Mouse (Mus musculus) macrophage (primary cell): ENCODE data around the gene Rpl32. TPM values are rescaled to one million over a fixed set of nuclear protein-coding genes. Genes with fewer than 3 reads are reported as not detected.

Experiments used
- H3K27ac ChIP-seq: fragments of 350-480 bp; formaldehyde crosslinking; 2 replicates; pipeline ENCODE4 v1.9.0; 2021
- H3K36me3 ChIP-seq: fragments of 350-480 bp; formaldehyde crosslinking; 2 replicates; pipeline ENCODE4 v1.9.0; 2021; ENCODE audit errors: inconsistent target
- H3K4me3 ChIP-seq: fragments of 350-480 bp; formaldehyde crosslinking; 2 replicates; pipeline ENCODE4 v1.9.0; 2021; ENCODE audit errors: inconsistent target
- H3K79me2 ChIP-seq: fragments of 350-480 bp; formaldehyde crosslinking; 2 replicates; pipeline ENCODE4 v1.9.0; 2021; ENCODE audit errors: inconsistent target
- WGBS: methylation state at CpG from one replicate; pipeline ENCODE4 v1.1.7; 2026; ENCODE audit warnings: inconsistent platforms; ENCODE audit not compliant: missing documents; 5-methylcytosine and 5-hydroxymethylcytosine counted together
- polyA plus RNA-seq: library from polyadenylated mRNA; stranded (reverse); fragments of 250-400 nt; gene quantifications from 3 replicates; pipeline ENCODE4 v1.2.4, GENCODE M21; 2018; ENCODE audit warnings: inconsistent platforms

The Rpl32 gene
- polyA plus RNA-seq, 1 experiment from 2014 or later: 1,117 TPM

DNA sequence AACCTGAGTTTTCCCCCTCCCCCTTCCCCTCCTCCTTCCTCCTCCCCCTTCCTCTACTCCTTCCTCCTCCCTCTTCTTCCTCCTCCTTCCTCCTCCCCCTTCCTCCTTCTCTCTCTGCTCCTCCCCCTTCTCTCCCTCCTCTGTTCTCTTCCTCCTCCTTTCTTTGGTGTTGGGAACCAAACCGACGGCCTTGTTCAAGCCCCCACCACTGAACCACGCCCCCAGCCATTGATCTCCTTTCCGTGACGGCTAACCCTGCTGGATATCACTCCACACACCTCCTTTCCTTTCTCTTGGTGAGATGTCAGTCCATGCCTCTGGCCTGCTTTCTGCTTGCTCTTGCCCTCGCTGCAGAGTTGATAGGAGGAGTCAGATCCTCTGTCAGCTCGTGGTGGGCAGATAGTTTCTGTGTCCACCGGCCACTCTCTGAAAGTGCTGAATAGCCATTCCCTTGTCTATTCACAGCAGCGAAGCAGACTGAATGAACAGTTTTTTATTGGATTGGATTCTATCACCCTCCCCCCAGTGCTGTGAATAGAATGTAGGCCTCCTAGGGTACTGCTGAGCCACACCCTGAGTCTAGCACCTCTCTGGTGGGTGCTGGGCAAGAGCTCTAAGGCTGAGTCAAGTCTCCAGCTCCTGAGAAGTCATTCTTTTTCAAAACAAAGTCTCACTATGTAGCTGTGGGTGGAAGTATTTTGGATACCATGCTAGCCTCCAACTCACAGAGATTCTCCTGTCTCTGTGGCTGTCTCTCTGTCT, 46.4 kb downstream of the Rpl32 start, which contains the start of gene Tmem40:
TSS of gene Tmem40 (minus strand) at position 416 of the 762 bp plus-strand sequence.
- Histone ChIP-seq H3K79me2 (no peaks in the 10 kb centered on the region), H3K4me3 (no peak within 1 kb of the TSS), H3K36me3 (no peaks in the 10 kb centered on the region), H3K27ac (peak within 1 kb of the TSS; percentile 58)
- 20% methylated on average over 9 of the region's 9 CpGs for WGBS

DNA sequence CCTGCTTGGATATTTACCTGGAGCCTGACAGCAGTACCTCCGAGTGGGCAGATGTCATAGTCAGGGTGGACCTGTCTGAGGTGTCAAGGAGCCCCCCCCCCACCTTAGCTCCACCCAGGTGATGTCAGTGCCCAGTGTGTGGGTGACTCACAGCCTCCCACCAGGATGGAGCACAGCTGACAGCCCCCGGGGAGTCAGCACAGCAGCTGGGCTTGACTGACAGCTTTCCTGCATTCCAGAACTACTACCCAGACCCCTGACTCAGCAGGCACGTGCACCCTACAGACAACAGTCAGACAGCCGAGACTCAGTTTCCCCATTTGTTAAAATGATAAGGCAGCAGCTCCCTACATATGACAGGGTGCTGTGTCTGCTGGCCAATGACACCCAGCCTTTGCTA, 47.6 kb downstream of the Rpl32 start:
- 49% methylated on average over 4 of the region's 4 CpGs for WGBS
- Histone ChIP-seq H3K36me3 (no peaks in the 10 kb centered on the region), H3K27ac (no peak overlapping the region), H3K4me3 (no peak overlapping the region), H3K79me2 (no peaks in the 10 kb centered on the region)

DNA sequence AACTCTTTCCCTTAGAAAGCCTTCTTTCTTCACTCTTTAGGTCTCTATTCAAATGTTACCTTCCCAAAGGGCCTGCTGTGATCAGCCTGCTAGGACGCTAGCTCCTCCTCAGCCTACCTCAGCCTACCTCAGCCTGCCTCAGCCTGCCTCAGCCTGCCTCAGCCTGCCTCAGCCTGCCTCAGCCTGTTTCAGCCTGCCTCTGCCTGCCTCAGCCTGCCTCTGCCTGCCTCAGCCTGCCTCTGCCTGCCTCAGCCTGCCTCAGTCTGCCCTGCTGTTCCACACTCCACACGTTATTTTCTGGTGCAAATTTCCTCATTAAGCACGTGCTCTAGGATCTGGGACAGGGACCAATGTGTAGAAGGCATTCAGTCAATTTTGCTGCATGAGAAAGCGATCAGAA, 48.4 kb downstream of the Rpl32 start:
- Histone ChIP-seq H3K79me2 (no peaks in the 10 kb centered on the region), H3K36me3 (no peaks in the 10 kb centered on the region), H3K27ac (peak overlapping the region; percentile 12; the same call in 1 of the 2 replicates), H3K4me3 (no peak overlapping the region)
- 96% methylated on average over 4 of the region's 4 CpGs for WGBS

DNA sequence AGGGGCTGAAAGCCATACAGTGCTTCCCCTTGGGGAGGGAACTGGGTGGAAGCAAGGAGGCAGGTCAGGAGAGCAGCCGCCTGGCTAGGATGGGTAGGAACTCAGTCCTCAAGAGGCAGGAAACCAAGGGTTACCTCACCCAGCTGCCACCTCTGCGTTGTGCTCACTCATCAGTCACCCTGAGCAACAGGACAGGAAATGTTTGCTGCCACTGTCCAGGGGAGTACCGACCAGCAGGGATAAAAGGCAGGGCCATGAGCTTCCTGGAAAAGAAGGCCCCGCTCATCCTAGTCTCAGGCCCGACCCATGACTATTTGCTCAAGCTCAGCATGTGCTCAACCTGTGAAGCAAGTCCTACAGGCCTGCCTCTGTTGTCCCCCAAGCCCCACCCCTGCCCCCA, 49.1 kb downstream of the Rpl32 start:
- Histone ChIP-seq H3K27ac (peak overlapping the region; percentile 12; the same call in 1 of the 2 replicates), H3K36me3 (no peaks in the 10 kb centered on the region), H3K4me3 (no peak overlapping the region), H3K79me2 (no peaks in the 10 kb centered on the region)
- 21% methylated on average over 5 of the region's 5 CpGs for WGBS

DNA sequence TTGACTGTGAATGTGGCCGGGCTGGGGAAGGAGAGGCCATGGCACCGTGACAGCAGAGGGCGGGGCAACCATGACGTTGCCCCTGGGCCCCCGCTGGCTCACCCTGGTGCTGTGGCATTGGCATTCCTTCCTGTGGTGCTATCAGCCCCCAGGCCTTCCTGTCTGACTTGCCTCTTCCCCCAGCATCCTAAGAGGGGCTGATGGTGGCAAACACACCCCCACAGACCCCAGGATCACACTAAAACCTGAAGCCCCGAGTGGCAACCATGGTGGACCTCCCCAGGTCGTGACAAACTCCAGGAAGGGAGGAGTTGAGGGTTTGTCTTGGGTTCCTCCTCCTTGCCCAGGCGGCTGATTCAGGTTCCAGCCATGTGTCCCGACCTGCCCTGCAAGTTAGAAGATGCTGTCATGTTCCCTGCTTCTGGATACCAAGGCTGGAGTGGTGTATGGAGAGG, 49.5 kb downstream of the Rpl32 start:
- no peaks in the 10 kb centered on the region for H3K79me2 ChIP-seq
- H3K4me3 ChIP-seq: no peak overlapping the region
- peak overlapping the region; percentile 12; the same call in 1 of the 2 replicates for H3K27ac ChIP-seq
- WGBS: 20% methylated on average over 8 of the region's 9 CpGs
- H3K36me3 ChIP-seq: no peaks in the 10 kb centered on the region

DNA sequence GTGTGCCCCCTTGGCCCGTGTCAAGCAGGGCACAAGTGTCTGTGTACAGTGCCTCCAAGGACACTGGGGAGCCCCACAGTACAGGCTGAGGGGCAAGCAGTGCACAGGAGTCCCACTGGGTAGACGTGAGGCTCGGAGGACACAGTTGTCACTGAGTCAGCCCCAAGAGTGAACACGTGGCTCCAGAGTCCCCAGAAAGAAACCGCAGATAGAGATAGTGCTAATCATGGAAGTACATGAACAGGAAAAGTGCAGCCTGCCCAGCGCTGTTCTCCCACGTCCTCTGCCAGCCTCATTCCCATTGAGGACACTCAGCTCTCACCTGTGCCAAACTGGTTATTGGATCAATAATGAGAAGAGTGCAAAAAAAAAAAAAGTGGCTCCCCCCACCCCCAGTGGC, 53.0 kb downstream of the Rpl32 start:
- no peaks in the 10 kb centered on the region for H3K79me2 ChIP-seq
- WGBS: 93% methylated on average over 5 of the region's 7 CpGs

More for the DNA sequence above, 53.0 kb downstream of the Rpl32 start:
- H3K4me3 ChIP-seq: no peak overlapping the region
- H3K36me3 ChIP-seq: no peaks in the 10 kb centered on the region
- H3K27ac ChIP-seq: no peak overlapping the region

Other genes starting within 250 kb of the Rpl32 start
- gene Mkrn2os, start 216.2 kb downstream of the Rpl32 start, polyA plus RNA-seq: not detected in 3 replicates
- 6.5 to 7.7 TPM (median 7.1 TPM) in 3 replicates for gene Mkrn2, start 206.8 kb downstream of the Rpl32 start, polyA plus RNA-seq
- 36.8 to 74.8 TPM (median 44.7 TPM) in 3 replicates for gene Raf1, start 132.1 kb downstream of the Rpl32 start, polyA plus RNA-seq
- gene Tmem40, start 46.3 kb downstream of the Rpl32 start, polyA plus RNA-seq: 0.49 to 1.5 TPM (median 0.86 TPM) in 3 replicates
- gene Cand2, start 34.2 kb downstream of the Rpl32 start, polyA plus RNA-seq: 0.33 to 0.35 TPM (median 0.34 TPM) in 3 replicates
- 0.16 to 0.32 TPM in 2 of 3 replicates, not detected in the other for gene Efcab12, start 29.7 kb upstream of the Rpl32 start, polyA plus RNA-seq
- gene Mbd4, start 44.6 kb upstream of the Rpl32 start, polyA plus RNA-seq: 4.7 to 9.4 TPM (median 5.9 TPM) in 3 replicates
- 3.6 to 9.3 TPM (median 6.3 TPM) in 3 replicates for gene Ift122, start 44.7 kb upstream of the Rpl32 start, polyA plus RNA-seq
- not detected in 3 replicates for gene Rho, start 123.0 kb upstream of the Rpl32 start, polyA plus RNA-seq
- not detected in 3 replicates for gene H1foo, start 136.2 kb upstream of the Rpl32 start, polyA plus RNA-seq
- 130 to 283 TPM (median 243 TPM) in 3 replicates for gene Plxnd1, start 186.3 kb upstream of the Rpl32 start, polyA plus RNA-seq